21 mouse cellular contexts compared by ENCODE assay signal in genomic region chr13:51004827-51005226, GRCm38 (mm10).
DNase-seq lines count a peak whose midpoint lies in the region; ATAC-seq and TF ChIP-seq lines count a peak whose summit lies in the region.
"Had no signal": no experiment of that assay in that cellular context is flagged by ENCODE, and none has a peak within 500 bp of the region (broad histone marks: within the 10 kb centered on the region; RNA-seq: fewer than 3 reads in every experiment).

No protein-coding gene starts in this region.

- no peak for TF ChIP-seq CTCF in intestine, postnatal 0 days (IDR thresholded peaks at IDR 0.05; ENCODE audit: low read depth)

- WGBS in intestine, embryonic 15.5 days: 52% methylated on average over 3 of the region's 3 CpGs
- WGBS in intestine, embryonic 16.5 days: 46% methylated on average over 3 of the region's 3 CpGs
- WGBS in intestine, postnatal 0 days: 37% methylated on average over 3 of the region's 3 CpGs

- no peak overlapping the region for H3K9ac ChIP-seq in intestine, embryonic 15.5 days
- H3K9ac ChIP-seq in intestine, embryonic 16.5 days (ENCODE audit: low read depth, low read length): no peak overlapping the region
- no peak overlapping the region for H3K9ac ChIP-seq in intestine, postnatal 0 days (ENCODE audit: low read depth, low read length)

- H3K27ac ChIP-seq in intestine, embryonic 15.5 days: no peak overlapping the region
- no peak overlapping the region for H3K27ac ChIP-seq in intestine, embryonic 16.5 days (ENCODE audit: low read length)
- H3K27ac ChIP-seq in intestine, postnatal 0 days (ENCODE audit: low read depth, low read length): no peak overlapping the region

- no peak for DNase-seq in left cerebral cortex, adult 11 months (ENCODE audit: low spot score)
- no peak for DNase-seq in B cell, adult 2 months
- no peak for DNase-seq in kidney, postnatal 14 days
- DNase-seq: adrenal gland, adult 2 months; adrenal gland, adult 8-10 months; adrenal gland, postnatal 10 days; adrenal gland, postnatal 14 days; adrenal gland, postnatal 25 days; adrenal gland, postnatal 36 days; cerebellum, adult 11 months; cerebellum, adult 11-12 months; cerebellum, adult 18-20 months; cerebellum, adult 2 months had no signal

- peak; percentile 67 for ATAC-seq in intestine, embryonic 15.5 days
- ATAC-seq in intestine, embryonic 16.5 days: peak; percentile 53; the same call in 1 of the 2 replicates
- ATAC-seq in intestine, postnatal 0 days: peak; percentile 49; the same call in 1 of the 2 replicates
- ATAC-seq: activated CD4-positive, CD25-positive, alpha-beta regulatory T cell, adult 4 months; CD4-positive, CD25-positive, alpha-beta regulatory T cell, adult 4 months; Patski had no signal

- H3K4me2 ChIP-seq in intestine, embryonic 15.5 days (replicated peaks): no peak overlapping the region
- no peak overlapping the region for H3K4me2 ChIP-seq in intestine, embryonic 16.5 days (ENCODE audit: low read depth, low read length)
- no peak overlapping the region for H3K4me2 ChIP-seq in intestine, postnatal 0 days (replicated peaks; ENCODE audit: low read depth)

- no peak overlapping the region for H3K4me3 ChIP-seq in intestine, embryonic 15.5 days (replicated peaks)
- no peak overlapping the region for H3K4me3 ChIP-seq in intestine, embryonic 16.5 days (ENCODE audit: low read length)
- H3K4me3 ChIP-seq in intestine, postnatal 0 days (ENCODE audit: low read depth, low read length): no peak overlapping the region

- H3K36me3 ChIP-seq in intestine, embryonic 15.5 days: no peaks in the 10 kb centered on the region
- no peaks in the 10 kb centered on the region for H3K36me3 ChIP-seq in intestine, embryonic 16.5 days (ENCODE audit: control insufficient read depth, insufficient read depth, low read length)
- no peaks in the 10 kb centered on the region for H3K36me3 ChIP-seq in intestine, postnatal 0 days (ENCODE audit: control insufficient read depth, insufficient read depth)
- H3K36me3 ChIP-seq: G1E had no signal

- no peaks in the 10 kb centered on the region for H3K4me1 ChIP-seq in intestine, embryonic 15.5 days (replicated peaks)
- no peaks in the 10 kb centered on the region for H3K4me1 ChIP-seq in intestine, embryonic 16.5 days (ENCODE audit: control insufficient read depth, insufficient read depth, low read length)
- H3K4me1 ChIP-seq in intestine, postnatal 0 days (replicated peaks; ENCODE audit: control insufficient read depth, insufficient read depth, low read length): no peaks in the 10 kb centered on the region

- H3K9me3 ChIP-seq in intestine, embryonic 15.5 days: no peaks in the 10 kb centered on the region
- no peaks in the 10 kb centered on the region for H3K9me3 ChIP-seq in intestine, embryonic 16.5 days (ENCODE audit: control insufficient read depth, low read length)
- no peaks in the 10 kb centered on the region for H3K9me3 ChIP-seq in intestine, postnatal 0 days (ENCODE audit: control insufficient read depth)
- H3K9me3 ChIP-seq: G1E had no signal

- H3K27me3 ChIP-seq in intestine, embryonic 15.5 days (replicated peaks): no peaks in the 10 kb centered on the region
- no peaks in the 10 kb centered on the region for H3K27me3 ChIP-seq in intestine, embryonic 16.5 days (replicated peaks; ENCODE audit: control insufficient read depth, insufficient read depth, low read length)
- H3K27me3 ChIP-seq in intestine, postnatal 0 days (replicated peaks; ENCODE audit: control insufficient read depth, insufficient read depth, low read length): no peaks in the 10 kb centered on the region
- H3K27me3 ChIP-seq: CH12.LX, Patski had no signal
